ENCODE assay signal across 22 mouse cellular contexts in the genomic region with DNA sequence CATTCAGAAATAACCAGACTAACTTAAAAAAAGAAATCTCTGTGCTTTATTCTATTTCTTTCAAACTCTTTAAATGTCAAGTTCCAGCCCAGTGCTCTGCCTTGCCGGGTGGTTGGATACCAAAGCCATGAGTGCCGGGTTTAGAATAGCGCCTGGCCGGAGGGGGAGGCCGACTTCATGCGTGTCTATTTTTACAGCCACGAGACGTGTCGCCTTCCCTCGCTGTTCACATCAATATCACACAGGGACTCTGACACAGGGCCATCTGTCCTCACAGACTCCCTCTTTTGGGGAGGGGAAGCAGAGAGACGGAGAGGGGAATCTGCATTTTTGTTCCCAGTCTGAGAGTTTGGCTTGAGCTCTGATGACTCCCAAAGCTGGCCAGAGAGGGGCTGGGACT. TPM values are rescaled to one million over a fixed set of nuclear protein-coding genes. Genes with fewer than 3 reads are reported as not detected.
DNase-seq lines count a peak whose midpoint lies in the region; ATAC-seq and TF ChIP-seq lines count a peak whose summit lies in the region.
"Had no signal": no experiment of that assay in that cellular context is flagged by ENCODE, and none has a peak within 500 bp of the region (broad histone marks: within the 10 kb centered on the region; RNA-seq: fewer than 3 reads in every experiment).

No protein-coding gene starts in this region.

- no peaks in the 10 kb centered on the region for H3K27me3 ChIP-seq in midbrain, postnatal 0 days (ENCODE audit: insufficient read depth, low read length)
- no peaks in the 10 kb centered on the region for H3K27me3 ChIP-seq in midbrain, embryonic 15.5 days (replicated peaks)
- H3K27me3 ChIP-seq: CH12.LX had no signal

- TF ChIP-seq CTCF in midbrain, postnatal 0 days (IDR thresholded peaks at IDR 0.05), result no peak

- no peaks in the 10 kb centered on the region for H3K9me3 ChIP-seq in midbrain, postnatal 0 days (ENCODE audit: low read length)
- H3K9me3 ChIP-seq in midbrain, embryonic 15.5 days, result no peaks in the 10 kb centered on the region
- H3K9me3 ChIP-seq: heart, embryonic 15.5 days; hindbrain, embryonic 15.5 days; limb, embryonic 12.5 days had no signal

- WGBS in midbrain, postnatal 0 days, result 63% methylated on average over 11 of the region's 11 CpGs
- WGBS in midbrain, embryonic 15.5 days, result 66% methylated on average over 11 of the region's 11 CpGs

- no peak overlapping the region for H3K9ac ChIP-seq in midbrain, postnatal 0 days (replicated peaks; ENCODE audit: low read length, poor library complexity, severe bottlenecking)
- no peak overlapping the region for H3K9ac ChIP-seq in midbrain, embryonic 15.5 days
- H3K9ac ChIP-seq: heart, embryonic 15.5 days; hindbrain, embryonic 15.5 days; limb, embryonic 12.5 days; liver, embryonic 14.5 days had no signal

- ATAC-seq in midbrain, postnatal 0 days (ENCODE audit: low FRiP score), result no peak
- no peak for ATAC-seq in midbrain, embryonic 15.5 days (replicated peaks)

- H3K4me3 ChIP-seq in midbrain, postnatal 0 days (ENCODE audit: low read depth, low read length), result no peak overlapping the region
- H3K4me3 ChIP-seq in midbrain, embryonic 15.5 days, result no peak overlapping the region
- H3K4me3 ChIP-seq: erythroblast, embryonic 14.5 days; heart, embryonic 15.5 days; hindbrain, embryonic 15.5 days; limb, embryonic 12.5 days; myocyte had no signal

- H3K27ac ChIP-seq in midbrain, postnatal 0 days (ENCODE audit: low read depth, low read length), result no peak overlapping the region
- H3K27ac ChIP-seq in midbrain, embryonic 15.5 days, result no peak overlapping the region
- H3K27ac ChIP-seq: heart, embryonic 15.5 days; hindbrain, embryonic 15.5 days; limb, embryonic 12.5 days; liver, embryonic 14.5 days; stomach, postnatal 0 days had no signal

- no peak overlapping the region for H3K4me2 ChIP-seq in midbrain, postnatal 0 days (ENCODE audit: low read depth, low read length, poor library complexity, severe bottlenecking)
- H3K4me2 ChIP-seq in midbrain, embryonic 15.5 days, result no peak overlapping the region
- H3K4me2 ChIP-seq: heart, embryonic 15.5 days; hindbrain, embryonic 15.5 days; limb, embryonic 12.5 days had no signal

- intact Hi-C loops in heart, postnatal 25 days (cut with DNase I), result no loop called here

- peak; percentile 44 to 64 for DNase-seq in cerebellum, postnatal 14 days
- DNase-seq in cerebellum, adult 11 months, result no peak
- peak; percentile 91 for DNase-seq in heart, adult 11 months
- no peak for DNase-seq in heart, postnatal 25 days (ENCODE audit: low spot score)
- DNase-seq in midbrain, postnatal 0 days (ENCODE audit: low spot score), result peak; percentile 50
- DNase-seq in telencephalon, adult 2 months (ENCODE audit: low read depth, low spot score), result peak; percentile 8
- DNase-seq in MN1 (ENCODE audit: low spot score), result no peak
- DNase-seq: cerebellum, adult 18-20 months; kidney, adult 18-20 months; kidney, postnatal 36 days; lung, postnatal 14 days; right cerebral cortex, adult 18-20 months; thymus, postnatal 36 days had no signal

- H3K4me1 ChIP-seq in midbrain, postnatal 0 days (ENCODE audit: insufficient read depth, low read length), result no peaks in the 10 kb centered on the region
- no peaks in the 10 kb centered on the region for H3K4me1 ChIP-seq in midbrain, embryonic 15.5 days

- H3K36me3 ChIP-seq in midbrain, postnatal 0 days (ENCODE audit: insufficient read depth, low read length), result no peaks in the 10 kb centered on the region
- H3K36me3 ChIP-seq in midbrain, embryonic 15.5 days (replicated peaks), result no peaks in the 10 kb centered on the region
- H3K36me3 ChIP-seq: heart, embryonic 15.5 days; hindbrain, embryonic 15.5 days; limb, embryonic 12.5 days had no signal

RNA-seq across cellular contexts. Expression of gene Rplp1, which starts 58.7 kb away (rescaled TPM):
- total RNA-seq in heart, postnatal 25 days (2021), result 1,000 to 10,000 TPM; 1,445 to 1,467 TPM
- total RNA-seq in midbrain, postnatal 0 days (2014; rRNA removed), result 3,080 and 3,220 TPM in 2 replicates
- 983 and 1,053 TPM in 2 replicates for polyA plus RNA-seq in midbrain, postnatal 0 days (2015; fragmentation: Nextera tagmentation; extraction: Ambion mirVana)
- polyA plus RNA-seq in midbrain, embryonic 15.5 days (2015; fragmentation: Nextera tagmentation; extraction: Ambion mirVana), result 856 and 860 TPM in 2 replicates

Comparison
In these comparisons a context has a peak if more than half of its experiments do, and no peak if none do; other contexts are left out.
1. DNase-seq: peak in cerebellum, postnatal 14 days (2 of 2), heart, adult 11 months (single experiment), midbrain, postnatal 0 days (single experiment) and telencephalon, adult 2 months (single experiment); none in cerebellum, adult 11 months (single experiment), heart, postnatal 25 days (single experiment) and MN1 (single experiment).